Mouse (Mus musculus) mesoderm, embryonic 11.5 days (tissue): ENCODE data around the gene Kat6b.

ENCODE experiments used
- DNase-seq: peaks from one replicate; pipeline ENCODE4 v3.0.0-alpha.2; 2012; ENCODE audit warnings: low read depth, low spot score

Kat6b gene

GRCm38 (mm10) chr14:21558440-21559131 is 77.4 kb downstream of the Kat6b start:
- DNase-seq: no peak

- DNase-seq: no peak
Observed at GRCm38 (mm10) chr14:21559447-21559846, 78.2 kb downstream of the Kat6b start.

- DNase-seq: no peak
Observed at GRCm38 (mm10) chr14:21560481-21561209, 79.4 kb downstream of the Kat6b start.

GRCm38 (mm10) chr14:21561396-21562065 is 80.3 kb downstream of the Kat6b start:
- no peak for DNase-seq

- DNase-seq: no peak
Observed at GRCm38 (mm10) chr14:21563584-21564118, 82.4 kb downstream of the Kat6b start.

- no peak for DNase-seq
Observed at GRCm38 (mm10) chr14:21565541-21566353, 84.5 kb downstream of the Kat6b start.

- no peak for DNase-seq
Observed at GRCm38 (mm10) chr14:21567293-21567984, 86.2 kb downstream of the Kat6b start.

- no peak for DNase-seq
Observed at GRCm38 (mm10) chr14:21568821-21569220, 87.6 kb downstream of the Kat6b start.

GRCm38 (mm10) chr14:21574686-21575309 is 93.6 kb downstream of the Kat6b start:
- DNase-seq: no peak

GRCm38 (mm10) chr14:21576867-21577266 is 95.6 kb downstream of the Kat6b start:
- no peak for DNase-seq

GRCm38 (mm10) chr14:21581198-21581597 is 100.0 kb downstream of the Kat6b start:
- DNase-seq: no peak

GRCm38 (mm10) chr14:21582301-21582700 is 101.1 kb downstream of the Kat6b start:
- no peak for DNase-seq

GRCm38 (mm10) chr14:21583051-21583450 is 101.8 kb downstream of the Kat6b start:
- DNase-seq: no peak

GRCm38 (mm10) chr14:21583868-21584267 is 102.6 kb downstream of the Kat6b start:
- DNase-seq: no peak

- no peak for DNase-seq
Observed at GRCm38 (mm10) chr14:21584468-21585135, 103.4 kb downstream of the Kat6b start.

GRCm38 (mm10) chr14:21585491-21586251 is 104.4 kb downstream of the Kat6b start:
- no peak for DNase-seq

GRCm38 (mm10) chr14:21586481-21587118 is 105.4 kb downstream of the Kat6b start:
- DNase-seq: peak; percentile 52

GRCm38 (mm10) chr14:21587931-21588330 is 106.7 kb downstream of the Kat6b start:
- no peak for DNase-seq

GRCm38 (mm10) chr14:21589620-21590019 is 108.4 kb downstream of the Kat6b start:
- no peak for DNase-seq
